Mouse (Mus musculus): ENCODE measurements at regions not wholly inside any gene's neighbourhood (a gene's known extent, or its start where the extent isn't known, plus 50 kb on each side); places are given as distances from the start of the nearest gene placed in this dataset.

DNA sequence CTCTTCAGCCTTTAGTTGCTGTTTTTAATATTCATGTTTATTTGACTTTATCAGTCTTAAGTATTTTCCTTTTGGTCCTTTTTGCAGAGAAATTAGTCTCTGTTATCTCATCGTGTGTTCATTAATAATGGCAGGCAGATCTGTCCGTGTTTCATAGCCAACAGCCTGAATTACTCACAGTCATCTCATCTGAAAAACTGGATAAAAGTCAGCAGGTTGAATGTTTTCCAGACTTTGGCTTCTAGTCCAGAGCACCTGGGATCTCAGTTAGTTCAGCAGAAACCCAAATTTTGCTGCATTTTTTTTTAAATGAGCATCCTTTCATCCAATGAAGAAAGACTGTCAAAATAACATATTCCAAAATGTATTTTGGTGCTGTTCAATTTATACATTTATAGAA is 224.3 kb downstream of the Btg1 start:
- TF ChIP-seq CTCF (IDR thresholded peaks at IDR 0.05; ENCODE audit: extremely low read depth, insufficient read depth, insufficient read length, insufficient replicate concordance): no peak
- no peak for TF ChIP-seq POLR2A (IDR thresholded peaks at IDR 0.05; ENCODE audit: low read depth, low read length)
